Mouse (Mus musculus) embryo, embryonic 10 days (tissue): ENCODE data around the gene Nos1ap.

Experiments used
- DNase-seq: peaks from one replicate; pipeline ENCODE4 v3.0.0-alpha.2; 2015; ENCODE audit warnings: low spot score

Nos1ap gene

GRCm38 (mm10) chr1:170410402-170411191 lies 179.1 kb downstream of the Nos1ap start:
- DNase-seq, result no peak

- no peak for DNase-seq
Observed at GRCm38 (mm10) chr1:170409091-170409490, 180.6 kb downstream of the Nos1ap start.

- DNase-seq, result no peak
Observed at GRCm38 (mm10) chr1:170406921-170407320, 182.7 kb downstream of the Nos1ap start.

GRCm38 (mm10) chr1:170405152-170405551 lies 184.5 kb downstream of the Nos1ap start:
- no peak for DNase-seq

- no peak for DNase-seq
Observed at GRCm38 (mm10) chr1:170402682-170403081, 187.0 kb downstream of the Nos1ap start.

GRCm38 (mm10) chr1:170398866-170399265 lies 190.8 kb downstream of the Nos1ap start:
- DNase-seq, result no peak

- DNase-seq, result no peak
Observed at GRCm38 (mm10) chr1:170395101-170395500, 194.6 kb downstream of the Nos1ap start.

GRCm38 (mm10) chr1:170394641-170395040 lies 195.0 kb downstream of the Nos1ap start:
- DNase-seq, result no peak

- DNase-seq, result no peak
Observed at GRCm38 (mm10) chr1:170392771-170393728, 196.6 kb downstream of the Nos1ap start.

- DNase-seq, result no peak
Observed at GRCm38 (mm10) chr1:170387180-170387912, 202.3 kb downstream of the Nos1ap start.

GRCm38 (mm10) chr1:170385416-170385815 lies 204.2 kb downstream of the Nos1ap start:
- no peak for DNase-seq

GRCm38 (mm10) chr1:170383530-170383929 lies 206.1 kb downstream of the Nos1ap start:
- no peak for DNase-seq

- DNase-seq, result peak; percentile 10
Observed at GRCm38 (mm10) chr1:170381457-170381856, 208.2 kb downstream of the Nos1ap start.

- no peak for DNase-seq
Observed at GRCm38 (mm10) chr1:170380505-170380904, 209.2 kb downstream of the Nos1ap start.

- no peak for DNase-seq
Observed at GRCm38 (mm10) chr1:170375721-170376120, 213.9 kb downstream of the Nos1ap start.

- no peak for DNase-seq
Observed at GRCm38 (mm10) chr1:170373750-170374149, 215.9 kb downstream of the Nos1ap start.

- DNase-seq, result no peak
Observed at GRCm38 (mm10) chr1:170371191-170371792, 218.4 kb downstream of the Nos1ap start.

GRCm38 (mm10) chr1:170368864-170369263 lies 220.8 kb downstream of the Nos1ap start:
- DNase-seq, result no peak

- peak; percentile 32 for DNase-seq
Observed at GRCm38 (mm10) chr1:170366981-170367700, 222.5 kb downstream of the Nos1ap start.

GRCm38 (mm10) chr1:170363746-170364145 lies 225.9 kb downstream of the Nos1ap start:
- DNase-seq, result no peak
